Mouse (Mus musculus) embryonic facial prominence, embryonic 11.5 days (tissue): ENCODE measurements around the gene Tm4sf1. TPM values are rescaled to one million over a fixed set of nuclear protein-coding genes. Genes with fewer than 3 reads are reported as not detected.

Source experiments
- ATAC-seq: fragments of 200-750 bp; cut with Nextera tagmentation; replicated peaks from 2 replicates; pipeline ENCODE4 v1.8.0; 2017; ENCODE audit warnings: low read depth; ENCODE audit not compliant: insufficient number of reproducible peaks, low FRiP score, low TSS enrichment
- DNase-seq: peaks from one replicate; pipeline ENCODE4 v3.0.0-alpha.2; 2015; ENCODE audit warnings: low spot score
- H3K27ac ChIP-seq: fragments of 300-500 bp; sonication (generic); replicated peaks from 2 replicates; pipeline ENCODE4 v1.5.1; 2014; ENCODE audit warnings: mild to moderate bottlenecking, low read depth, low read length, control low read depth
- H3K27me3 ChIP-seq: fragments of 300-500 bp; sonication (generic); 2 replicates; pipeline ENCODE4 v1.6.1; 2014; ENCODE audit warnings: mild to moderate bottlenecking, low read length, moderate library complexity, mixed read lengths; ENCODE audit not compliant: control insufficient read depth, insufficient read depth
- H3K36me3 ChIP-seq: fragments of 300-500 bp; sonication (generic); replicated peaks from 2 replicates; pipeline ENCODE4 v1.6.1; 2014; ENCODE audit warnings: low read depth, mild to moderate bottlenecking, low read length, moderate library complexity, mixed read lengths; ENCODE audit not compliant: control insufficient read depth, insufficient read depth
- H3K4me1 ChIP-seq: fragments of 300-500 bp; sonication (generic); 2 replicates; pipeline ENCODE4 v1.6.1; 2014; ENCODE audit warnings: low read length, mixed read lengths; ENCODE audit not compliant: control insufficient read depth, insufficient read depth
- H3K4me2 ChIP-seq: fragments of 300-500 bp; sonication (generic); 2 replicates; pipeline ENCODE4 v1.6.1; 2014; ENCODE audit warnings: low read depth, mild to moderate bottlenecking, control low read depth, low read length, moderate library complexity
- H3K4me3 ChIP-seq: fragments of 300-500 bp; sonication (generic); 2 replicates; pipeline ENCODE4 v1.5.1; 2014; ENCODE audit warnings: low read depth, low read length, control low read depth
- H3K9ac ChIP-seq: fragments of 300-500 bp; sonication (generic); replicated peaks from 2 replicates; pipeline ENCODE4 v1.6.1; 2014; ENCODE audit warnings: mild to moderate bottlenecking, control low read depth, low read length
- H3K9me3 ChIP-seq: fragments of 300-500 bp; sonication (generic); replicated peaks from 2 replicates; pipeline ENCODE4 v1.6.1; 2016; ENCODE audit warnings: mild to moderate bottlenecking, low read length, inconsistent platforms, mixed read lengths; ENCODE audit not compliant: control insufficient read depth
- WGBS: fragments of 180-500 bp; shearing (Covaris S2); extraction: QIAGEN DNeasy Blood & Tissue Kit; methylation state at CpG from one replicate; pipeline ENCODE4 v1.1.7; 2014; 5-methylcytosine and 5-hydroxymethylcytosine counted together
- polyA plus RNA-seq: library from polyadenylated mRNA; unstranded; fragments of >200 nt; fragmentation: Nextera tagmentation; extraction: Ambion mirVana; gene quantifications from 2 replicates; pipeline ENCODE4 v1.2.1, GENCODE M21; 2014

The Tm4sf1 gene
- polyA plus RNA-seq, 1 experiment from 2014 or later, result 9.9 TPM

GRCm38 (mm10) chr3:57277453-57277852 lies 24.3 kb downstream of the Tm4sf1 start:
- H3K9me3 ChIP-seq, result no peaks in the 10 kb centered on the region
- H3K4me3 ChIP-seq, result no peak overlapping the region
- no peak overlapping the region for H3K4me2 ChIP-seq
- no peak overlapping the region for H3K27ac ChIP-seq
- ATAC-seq (no peak), DNase-seq (no peak)
- WGBS, result 85% methylated on average over 5 of the region's 5 CpGs
- H3K36me3 ChIP-seq, result no peaks in the 10 kb centered on the region
- no peaks in the 10 kb centered on the region for H3K4me1 ChIP-seq
- H3K27me3 ChIP-seq, result no peaks in the 10 kb centered on the region
- H3K9ac ChIP-seq, result no peak overlapping the region

- H3K4me2 ChIP-seq, result no peak overlapping the region
- no peak overlapping the region for H3K27ac ChIP-seq
- H3K27me3 ChIP-seq, result no peaks in the 10 kb centered on the region
- H3K9me3 ChIP-seq, result no peaks in the 10 kb centered on the region
- no peak overlapping the region for H3K9ac ChIP-seq
- ATAC-seq, result no peak
- no peak overlapping the region for H3K4me3 ChIP-seq
- no peaks in the 10 kb centered on the region for H3K4me1 ChIP-seq
- no peaks in the 10 kb centered on the region for H3K36me3 ChIP-seq
- 83% methylated on average over 3 of the region's 3 CpGs for WGBS
- DNase-seq, result no peak
Measured at GRCm38 (mm10) chr3:57276821-57277220, 25.0 kb downstream of the Tm4sf1 start.

DNA sequence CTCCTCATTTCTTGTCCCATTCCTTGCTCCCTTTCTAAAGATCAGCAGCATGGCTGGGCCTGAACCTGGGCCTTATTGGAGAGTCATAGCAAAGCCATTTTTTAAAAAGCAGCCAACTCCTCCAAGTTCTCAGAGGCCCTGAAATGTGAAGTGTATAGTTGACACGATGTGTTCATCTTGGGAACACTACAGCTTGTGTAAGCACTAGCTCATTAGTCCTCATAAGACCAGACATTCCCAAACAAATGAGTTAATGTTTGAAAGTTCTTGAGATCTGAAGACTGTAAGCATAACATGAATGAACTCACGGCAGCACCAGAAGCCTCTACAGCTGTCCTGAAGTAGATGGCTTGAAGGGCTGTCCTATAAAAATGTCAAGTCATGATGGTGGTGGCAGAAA lies 32.8 kb downstream of the Tm4sf1 start:
- H3K9ac ChIP-seq, result no peak overlapping the region
- H3K4me2 ChIP-seq, result no peak overlapping the region
- H3K27me3 ChIP-seq, result no peaks in the 10 kb centered on the region
- no peak for DNase-seq
- H3K4me3 ChIP-seq, result no peak overlapping the region
- no peaks in the 10 kb centered on the region for H3K36me3 ChIP-seq
- 84% methylated on average over 2 of the region's 2 CpGs for WGBS
- H3K27ac ChIP-seq, result no peak overlapping the region
- no peaks in the 10 kb centered on the region for H3K4me1 ChIP-seq
- no peaks in the 10 kb centered on the region for H3K9me3 ChIP-seq
- no peak for ATAC-seq

DNA sequence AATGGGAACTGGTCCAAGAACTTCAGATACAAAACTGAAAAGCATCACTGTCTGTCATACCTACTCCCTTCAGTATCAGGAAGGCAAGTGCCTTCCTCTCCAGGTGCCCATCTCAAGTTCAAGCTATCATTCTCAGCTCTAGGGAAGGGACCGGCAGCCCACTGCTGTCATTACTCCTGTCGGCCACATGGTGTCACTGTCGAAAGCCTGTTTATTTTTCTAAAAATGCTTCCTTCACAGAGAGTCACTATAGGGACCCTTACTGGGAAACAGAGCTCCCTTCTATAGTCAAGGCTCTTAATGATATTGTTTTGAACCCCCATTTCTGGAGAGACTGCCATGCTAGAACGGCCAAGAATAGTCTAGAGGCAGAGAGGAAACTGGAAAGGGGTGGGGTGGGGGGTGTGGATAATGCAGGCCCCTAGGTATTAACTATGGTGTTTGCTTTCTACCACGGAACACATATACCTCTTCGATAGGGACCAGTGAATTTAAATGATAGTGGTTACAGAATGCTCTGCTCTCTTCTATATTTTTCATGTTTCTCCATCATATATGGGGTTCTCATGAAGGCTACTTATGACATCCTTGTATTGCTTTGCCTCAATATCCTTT lies 34.1 kb downstream of the Tm4sf1 start:
- Histone ChIP-seq H3K9ac (no peak overlapping the region), H3K27ac (no peak overlapping the region), H3K9me3 (no peaks in the 10 kb centered on the region), H3K36me3 (no peaks in the 10 kb centered on the region), H3K27me3 (no peaks in the 10 kb centered on the region), H3K4me1 (no peaks in the 10 kb centered on the region), H3K4me2 (no peak overlapping the region), H3K4me3 (no peak overlapping the region)
- ATAC-seq (peak; percentile 67; the same call in 1 of the 2 replicates), DNase-seq (peak; percentile 76)
- 33% methylated on average over 6 of the region's 6 CpGs for WGBS

- Histone ChIP-seq H3K9ac (no peak overlapping the region), H3K27me3 (no peaks in the 10 kb centered on the region), H3K4me3 (no peak overlapping the region), H3K4me2 (no peak overlapping the region), H3K27ac (no peak overlapping the region), H3K9me3 (no peaks in the 10 kb centered on the region), H3K36me3 (no peaks in the 10 kb centered on the region), H3K4me1 (no peaks in the 10 kb centered on the region)
- ATAC-seq (no peak), DNase-seq (no peak)
- 43% methylated on average over 2 of the region's 2 CpGs for WGBS
Measured at GRCm38 (mm10) chr3:57253041-57253440, 48.7 kb downstream of the Tm4sf1 start.

DNA sequence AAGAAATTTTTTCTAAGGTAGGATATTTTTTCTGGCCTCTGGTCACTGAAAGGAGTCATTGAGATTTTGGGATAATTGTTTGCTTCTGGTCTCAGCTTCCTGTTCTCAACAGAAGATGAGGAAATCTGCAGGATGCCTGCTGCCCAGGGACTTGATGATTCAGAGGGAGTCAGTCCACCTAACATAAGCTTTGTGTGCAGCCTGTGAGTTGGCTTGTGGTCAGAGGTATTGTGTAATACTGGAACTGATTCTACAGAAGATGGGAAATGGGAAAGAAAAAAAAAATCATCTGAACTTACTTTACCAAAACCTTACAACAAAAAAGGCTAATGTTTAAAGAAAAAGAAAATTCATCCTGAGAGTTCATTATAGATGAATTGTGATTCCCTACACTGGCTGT lies 49.2 kb downstream of the Tm4sf1 start:
- Histone ChIP-seq H3K4me2 (no peak overlapping the region), H3K4me3 (no peak overlapping the region), H3K9me3 (no peaks in the 10 kb centered on the region), H3K4me1 (no peaks in the 10 kb centered on the region), H3K9ac (no peak overlapping the region), H3K27me3 (no peaks in the 10 kb centered on the region), H3K36me3 (no peaks in the 10 kb centered on the region), H3K27ac (no peak overlapping the region)
- ATAC-seq, result no peak
- no peak for DNase-seq

DNA sequence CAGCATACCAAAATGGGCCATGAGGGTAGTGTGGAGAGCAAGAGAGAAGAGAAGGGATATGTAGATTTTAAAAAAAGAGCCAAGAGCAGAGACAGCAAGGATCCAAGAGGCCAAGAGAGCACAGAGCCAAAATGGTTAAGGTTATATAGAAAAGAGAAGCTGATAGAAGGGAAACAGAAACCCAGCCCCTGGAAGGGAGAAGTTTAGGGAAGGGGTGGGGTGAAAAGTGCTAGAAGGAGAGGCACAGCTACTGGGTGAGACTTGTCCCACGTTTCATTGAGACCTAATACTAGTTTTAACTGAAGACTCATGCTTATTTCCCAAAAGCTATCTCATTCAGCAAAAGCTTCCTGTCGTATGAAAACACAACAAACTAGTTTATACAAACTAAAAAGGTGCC lies 56.5 kb downstream of the Tm4sf1 start:
- Histone ChIP-seq H3K4me1 (no peaks in the 10 kb centered on the region), H3K4me3 (no peak overlapping the region), H3K27me3 (no peaks in the 10 kb centered on the region), H3K36me3 (no peaks in the 10 kb centered on the region), H3K27ac (no peak overlapping the region), H3K9ac (no peak overlapping the region), H3K4me2 (no peak overlapping the region), H3K9me3 (no peaks in the 10 kb centered on the region)
- DNase-seq (no peak), ATAC-seq (no peak)
- WGBS, result 66% methylated on average over 2 of the region's 2 CpGs
